Mouse (Mus musculus) hindbrain, embryonic 14.5 days (tissue): ENCODE measurements around the gene Lama5. TPM values are rescaled to one million over a fixed set of nuclear protein-coding genes. Genes with fewer than 3 reads are reported as not detected.

Experiments
- microRNA-seq: library from miRNA; unstranded; fragments of <30 nt; microRNA quantifications from one replicate; pipeline ENCODE4, GENCODE M21; 2016
- polyA plus RNA-seq: library from polyadenylated mRNA; unstranded; fragments of >200 nt; fragmentation: Nextera tagmentation; extraction: Ambion mirVana; gene quantifications from 2 replicates; pipeline ENCODE4 v1.2.1, GENCODE M21; 2014

The Lama5 gene
- polyA plus RNA-seq, 1 experiment from 2014 or later = 2.9 TPM

Small RNA genes within 50 kb of the gene (microRNA-seq; reads per million reads assigned to microRNA genes)
- gene Mir3091 (not detected), gene Mir7005 (not detected)

Other genes with a start within 250 kb of the Lama5 start
- 4.4 and 4.9 TPM in 2 replicates for gene Taf4, start 249.2 kb downstream of the Lama5 start, polyA plus RNA-seq
- gene Lsm14b, start 200.9 kb downstream of the Lama5 start, polyA plus RNA-seq = 16.1 and 16.9 TPM in 2 replicates
- gene Psma7, start 183.4 kb downstream of the Lama5 start, polyA plus RNA-seq = 515 and 631 TPM in 2 replicates
- 54.2 and 57.2 TPM in 2 replicates for gene Ss18l1, start 183.3 kb downstream of the Lama5 start, polyA plus RNA-seq
- 29.4 and 30.2 TPM in 2 replicates for gene Mtg2, start 155.3 kb downstream of the Lama5 start, polyA plus RNA-seq
- 1.4 and 1.7 TPM in 2 replicates for gene Hrh3, start 121.4 kb downstream of the Lama5 start, polyA plus RNA-seq
- 73.1 and 79.2 TPM in 2 replicates for gene Osbpl2, start 106.6 kb downstream of the Lama5 start, polyA plus RNA-seq
- gene Adrm1, start 54.4 kb downstream of the Lama5 start, polyA plus RNA-seq = 148 and 149 TPM in 2 replicates
- gene Rps21, start 31.5 kb upstream of the Lama5 start, polyA plus RNA-seq = 372 and 509 TPM in 2 replicates
- 40.6 and 40.9 TPM in 2 replicates for gene Cables2, start 47.6 kb upstream of the Lama5 start, polyA plus RNA-seq
- gene Rbbp8nl, start 64.0 kb upstream of the Lama5 start, polyA plus RNA-seq = not detected in 2 replicates
- gene Gata5, start 108.8 kb upstream of the Lama5 start, polyA plus RNA-seq = 0.05 TPM in 1 of 2 replicates, not detected in the other
- 1.4 and 2.2 TPM in 2 replicates for gene Slco4a1, start 230.4 kb upstream of the Lama5 start, polyA plus RNA-seq